Mouse (Mus musculus) G1E (cell line): ENCODE measurements around the gene Acaca.

Experiments
- CTCF ChIP-seq: IDR thresholded peaks from 2 replicates; pipeline ENCODE4 v1.5.1; 2012; ENCODE audit warnings: low read depth, low read length, inconsistent platforms, mixed read lengths
- GATA1 ChIP-seq: IDR thresholded peaks from 2 replicates; pipeline ENCODE4 v1.6.1; 2012; ENCODE audit warnings: borderline replicate concordance, low read length, inconsistent platforms, mixed read lengths
- TAL1 ChIP-seq: conservative IDR thresholded peaks from 2 replicates; pipeline ENCODE4 v1.6.1; 2012; ENCODE audit warnings: low read depth, low read length, inconsistent platforms, mixed read lengths

GRCm38 (mm10) chr11:84210876-84211275 is 81.4 kb downstream of the Acaca start:
- TF ChIP-seq GATA1 = no peak
- TF ChIP-seq CTCF = no peak
- TF ChIP-seq TAL1 = no peak
